Mouse (Mus musculus): ENCODE results near the gene Phf12. TPM values are rescaled to one million over a fixed set of nuclear protein-coding genes. Genes with fewer than 3 reads are reported as not detected.

Gene Phf12
- total RNA-seq, 1 experiment = 38.4 TPM

- TF ChIP-seq ZC3H11A (IDR thresholded peaks at IDR 0.05; ENCODE audit: borderline replicate concordance, low read depth, low read length) (peak; percentile 56), MAFK (IDR thresholded peaks at IDR 0.05; ENCODE audit: insufficient read depth, low read depth, low read length) (no peak)
- no peak overlapping the region for H3K27ac ChIP-seq (ENCODE audit: insufficient read depth, low read depth, low read length, poor library complexity, severe bottlenecking)
- no peaks in the 10 kb centered on the region for H3K9me3 ChIP-seq (ENCODE audit: control insufficient read depth, insufficient read depth, low read depth, low read length)
- peaks cover 0 to 2% of the 10 kb centered on the region in 2 experiments; a peak in 1 of 4 replicates for H3K4me1 ChIP-seq (ENCODE audit: control insufficient read depth in 2 of 2, insufficient read depth in 2 of 2, low read length in 2 of 2, poor library complexity in 1 of 2)
- in situ Hi-C loops (cut with MboI; ENCODE audit: low sequenced_read_pairs in 2 of 2, unreplicated experiment in 2 of 2) = no loop called here
- H3K4me3 ChIP-seq (ENCODE audit: insufficient read depth in 1 of 2, low read depth in 1 of 2, low read length in 2 of 2, poor library complexity in 1 of 2, severe bottlenecking in 1 of 2) = no peak overlapping the region
- peaks cover 18% of the 10 kb centered on the region for H3K36me3 ChIP-seq (ENCODE audit: control insufficient read depth, insufficient read depth, low read length, poor library complexity, severe bottlenecking)
- DNase-seq (ENCODE audit: low read depth, low spot score) = peak; percentile 26
- no peak overlapping the region for H3K9ac ChIP-seq (ENCODE audit: insufficient read depth, low read depth, low read length, poor library complexity, severe bottlenecking)
These were observed 77.5 kb downstream of the Phf12 start for GRCm38 (mm10) chr11:78059833-78060757.

GRCm38 (mm10) chr11:78062563-78062962 is 80.0 kb downstream of the Phf12 start:
- no peak overlapping the region for H3K4me3 ChIP-seq (ENCODE audit: insufficient read depth in 1 of 2, low read depth in 1 of 2, low read length in 2 of 2, poor library complexity in 1 of 2, severe bottlenecking in 1 of 2)
- H3K9me3 ChIP-seq (ENCODE audit: control insufficient read depth, insufficient read depth, low read depth, low read length) = no peaks in the 10 kb centered on the region
- H3K9ac ChIP-seq (ENCODE audit: insufficient read depth, low read depth, low read length, poor library complexity, severe bottlenecking) = no peak overlapping the region
- in situ Hi-C loops (cut with MboI; ENCODE audit: low sequenced_read_pairs in 2 of 2, unreplicated experiment in 2 of 2) = no loop called here
- no peak for TF ChIP-seq MAFK (IDR thresholded peaks at IDR 0.05; ENCODE audit: insufficient read depth, low read depth, low read length)
- no peak for TF ChIP-seq CHD2 (IDR thresholded peaks at IDR 0.05; ENCODE audit: low read depth, low read length)
- TF ChIP-seq HCFC1 (IDR thresholded peaks at IDR 0.05; ENCODE audit: borderline replicate concordance, insufficient read depth, low read length) = no peak
- TF ChIP-seq ZC3H11A (IDR thresholded peaks at IDR 0.05; ENCODE audit: borderline replicate concordance, low read depth, low read length) = no peak
- TF ChIP-seq ZNF384 (IDR thresholded peaks at IDR 0.05; ENCODE audit: low read depth, low read length) = no peak
- H3K27ac ChIP-seq (ENCODE audit: insufficient read depth, low read depth, low read length, poor library complexity, severe bottlenecking) = no peak overlapping the region
- H3K36me3 ChIP-seq (ENCODE audit: control insufficient read depth, insufficient read depth, low read length, poor library complexity, severe bottlenecking) = peaks cover 15% of the 10 kb centered on the region
- no peaks in the 10 kb centered on the region for H3K4me1 ChIP-seq (ENCODE audit: control insufficient read depth in 2 of 2, insufficient read depth in 2 of 2, low read length in 2 of 2, poor library complexity in 1 of 2)
- DNase-seq (ENCODE audit: low read depth, low spot score) = no peak

- Histone ChIP-seq H3K36me3 (ENCODE audit: control insufficient read depth, insufficient read depth, low read length, poor library complexity, severe bottlenecking) (no peaks in the 10 kb centered on the region), H3K27ac (ENCODE audit: insufficient read depth, low read depth, low read length, poor library complexity, severe bottlenecking) (no peak overlapping the region), H3K9me3 (ENCODE audit: control insufficient read depth, insufficient read depth, low read depth, low read length) (no peaks in the 10 kb centered on the region), H3K4me1 (ENCODE audit: control insufficient read depth in 2 of 2, insufficient read depth in 2 of 2, low read length in 2 of 2, poor library complexity in 1 of 2) (no peaks in the 10 kb centered on the region), H3K4me3 (ENCODE audit: insufficient read depth in 1 of 2, low read depth in 1 of 2, low read length in 2 of 2, poor library complexity in 1 of 2, severe bottlenecking in 1 of 2) (no peak overlapping the region), H3K9ac (ENCODE audit: insufficient read depth, low read depth, low read length, poor library complexity, severe bottlenecking) (no peak overlapping the region)
- in situ Hi-C loops (cut with MboI; ENCODE audit: low sequenced_read_pairs in 2 of 2, unreplicated experiment in 2 of 2) = no loop called here
- no peak for DNase-seq (ENCODE audit: low read depth, low spot score)
- TF ChIP-seq MAFK (IDR thresholded peaks at IDR 0.05; ENCODE audit: insufficient read depth, low read depth, low read length) (no peak), HCFC1 (IDR thresholded peaks at IDR 0.05; ENCODE audit: borderline replicate concordance, insufficient read depth, low read length) (no peak), ZNF384 (IDR thresholded peaks at IDR 0.05; ENCODE audit: low read depth, low read length) (no peak), ZC3H11A (IDR thresholded peaks at IDR 0.05; ENCODE audit: borderline replicate concordance, low read depth, low read length) (no peak), CHD2 (IDR thresholded peaks at IDR 0.05; ENCODE audit: low read depth, low read length) (no peak)
These were observed 83.4 kb downstream of the Phf12 start for GRCm38 (mm10) chr11:78065906-78066305.

GRCm38 (mm10) chr11:78066641-78067040 is 84.1 kb downstream of the Phf12 start:
- Histone ChIP-seq H3K36me3 (ENCODE audit: control insufficient read depth, insufficient read depth, low read length, poor library complexity, severe bottlenecking) (no peaks in the 10 kb centered on the region), H3K9ac (ENCODE audit: insufficient read depth, low read depth, low read length, poor library complexity, severe bottlenecking) (no peak overlapping the region), H3K9me3 (ENCODE audit: control insufficient read depth, insufficient read depth, low read depth, low read length) (no peaks in the 10 kb centered on the region), H3K4me3 (ENCODE audit: insufficient read depth in 1 of 2, low read depth in 1 of 2, low read length in 2 of 2, poor library complexity in 1 of 2, severe bottlenecking in 1 of 2) (no peak overlapping the region), H3K27ac (ENCODE audit: insufficient read depth, low read depth, low read length, poor library complexity, severe bottlenecking) (no peak overlapping the region), H3K4me1 (ENCODE audit: control insufficient read depth in 2 of 2, insufficient read depth in 2 of 2, low read length in 2 of 2, poor library complexity in 1 of 2) (peaks cover 0 to under 1% of the 10 kb centered on the region in 2 experiments; a peak in 1 of 4 replicates)
- no peak for DNase-seq (ENCODE audit: low read depth, low spot score)
- in situ Hi-C loops (cut with MboI; ENCODE audit: low sequenced_read_pairs in 2 of 2, unreplicated experiment in 2 of 2) = no loop called here
- TF ChIP-seq HCFC1 (IDR thresholded peaks at IDR 0.05; ENCODE audit: borderline replicate concordance, insufficient read depth, low read length) (no peak), ZC3H11A (IDR thresholded peaks at IDR 0.05; ENCODE audit: borderline replicate concordance, low read depth, low read length) (no peak), MAFK (IDR thresholded peaks at IDR 0.05; ENCODE audit: insufficient read depth, low read depth, low read length) (no peak), CHD2 (IDR thresholded peaks at IDR 0.05; ENCODE audit: low read depth, low read length) (no peak), ZNF384 (IDR thresholded peaks at IDR 0.05; ENCODE audit: low read depth, low read length) (no peak)
